Mouse (Mus musculus) kidney, adult 2 months (tissue): Measurements from ENCODE around the gene Hoxb8. TPM values are rescaled to one million over a fixed set of nuclear protein-coding genes. Genes with fewer than 3 reads are reported as not detected.
A peak's percentile ranks its signal among the peaks of the same experiment; 100 is the strongest.

ENCODE experiments used
- DNase-seq: peaks from one replicate; pipeline ENCODE4 v3.0.0; 2021
- H3K27ac ChIP-seq: fragments of 200-500 bp; 2 replicates; pipeline ENCODE4 v1.5.1; 2012; ENCODE audit warnings: low read depth, low read length, control low read depth, inconsistent platforms; ENCODE audit not compliant: insufficient read depth
- H3K27me3 ChIP-seq: fragments of 200-500 bp; replicated peaks from 2 replicates; pipeline ENCODE4 v1.6.1; 2012; ENCODE audit warnings: mild to moderate bottlenecking, moderate library complexity, low read length, inconsistent platforms; ENCODE audit not compliant: control insufficient read depth, insufficient read depth
- H3K36me3 ChIP-seq: fragments of 200-500 bp; 2 replicates; pipeline ENCODE4 v1.6.1; 2012; ENCODE audit warnings: mild to moderate bottlenecking, moderate library complexity, low read length, inconsistent platforms; ENCODE audit not compliant: control insufficient read depth, insufficient read depth
- H3K4me1 ChIP-seq: fragments of 200-500 bp; 2 replicates; pipeline ENCODE4 v1.6.1; 2011; ENCODE audit warnings: low read length; ENCODE audit not compliant: control insufficient read depth, insufficient read depth
- H3K4me3 ChIP-seq: fragments of 200-500 bp; 2 replicates; pipeline ENCODE4 v1.5.1; 2011; ENCODE audit warnings: mild to moderate bottlenecking, low read depth, low read length, control low read depth; ENCODE audit not compliant: insufficient read depth
- CTCF ChIP-seq: fragments of 200-500 bp; conservative IDR thresholded peaks from 2 replicates; pipeline ENCODE4 v1.5.1; 2011; ENCODE audit warnings: low read depth, mild to moderate bottlenecking, control low read depth, low read length, moderate library complexity, mixed read lengths; ENCODE audit not compliant: insufficient read depth, insufficient read length
- POLR2A ChIP-seq: fragments of 200-500 bp; IDR thresholded peaks from one replicate; pipeline ENCODE4 v1.6.1; 2011; ENCODE audit warnings: low read depth, low read length, control low read depth
- WGBS: fragments of 180-500 bp; shearing (Covaris S2); methylation state at CpG from one replicate; pipeline ENCODE4 v1.1.7; 2018; 5-methylcytosine and 5-hydroxymethylcytosine counted together
- polyA plus RNA-seq: library from polyadenylated mRNA; depleted of rRNA; stranded (reverse); fragments of >200 nt; gene quantifications from 2 replicates; pipeline ENCODE4 v1.2.3, GENCODE M21; 2012

Hoxb8 gene
- polyA plus RNA-seq, 1 experiment = 51.7 TPM

- Histone ChIP-seq H3K27me3 (no peaks in the 10 kb centered on the region), H3K36me3 (no peaks in the 10 kb centered on the region), H3K4me3 (peak overlapping the region; percentile 79), H3K4me1 (peaks cover 9% of the 10 kb centered on the region; the same call in 1 of the 2 replicates), H3K27ac (peak overlapping the region; percentile 99)
- no peak for TF ChIP-seq POLR2A
- no peak for TF ChIP-seq CTCF
- WGBS = under 1% methylated on average over 46 of the region's 49 CpGs
- peak; percentile 53 for DNase-seq
Measured at GRCm38 (mm10) chr11:96282795-96283430, 1.2 kb downstream of the Hoxb8 start.

- DNase-seq = peak; percentile 77
- H3K4me3 ChIP-seq = peak overlapping the region; percentile 79
- TF ChIP-seq CTCF = no peak
- no peak for TF ChIP-seq POLR2A
- no peaks in the 10 kb centered on the region for H3K27me3 ChIP-seq
- WGBS = under 1% methylated on average over 49 of the region's 49 CpGs
- peak overlapping the region; percentile 100 for H3K27ac ChIP-seq
- peaks cover 17% of the 10 kb centered on the region; the same call in 1 of the 2 replicates for H3K4me1 ChIP-seq
- no peaks in the 10 kb centered on the region for H3K36me3 ChIP-seq
Measured at GRCm38 (mm10) chr11:96284041-96284749, 2.5 kb downstream of the Hoxb8 start.

GRCm38 (mm10) chr11:96284774-96285734, 3.3 kb downstream of the Hoxb8 start:
- TF ChIP-seq CTCF (no peak), POLR2A (peak; percentile 64)
- under 1% methylated on average over 36 of the region's 37 CpGs for WGBS

GRCm38 (mm10) chr11:96285771-96286738, 4.3 kb downstream of the Hoxb8 start, which contains the start of gene Hoxb7:
Gene Hoxb7, plus strand, starts transcription at chr11:96286623.
- peak within 1 kb of the TSS; percentile 76 for H3K4me3 ChIP-seq
- H3K36me3 ChIP-seq = no peaks in the 10 kb centered on the region
- H3K27ac ChIP-seq = peak within 1 kb of the TSS; percentile 91
- peaks cover 12% of the 10 kb centered on the region; the same call in 1 of the 2 replicates for H3K4me1 ChIP-seq
- WGBS = under 1% methylated on average over 43 of the region's 43 CpGs
- H3K27me3 ChIP-seq = no peaks in the 10 kb centered on the region
- TF ChIP-seq CTCF (no peak), POLR2A (peak; percentile 67)
- DNase-seq = peak; percentile 93

More at GRCm38 (mm10) chr11:96284774-96285734, 3.3 kb downstream of the Hoxb8 start:
- no peaks in the 10 kb centered on the region for H3K36me3 ChIP-seq
- peak; percentile 85 for DNase-seq
- peaks cover 17% of the 10 kb centered on the region; the same call in 1 of the 2 replicates for H3K4me1 ChIP-seq
- H3K27ac ChIP-seq = peak overlapping the region; percentile 100
- no peaks in the 10 kb centered on the region for H3K27me3 ChIP-seq
- peak overlapping the region; percentile 79 for H3K4me3 ChIP-seq

GRCm38 (mm10) chr11:96286739-96287385, 5.2 kb downstream of the Hoxb8 start:
- Histone ChIP-seq H3K4me1 (peaks cover 14% of the 10 kb centered on the region; the same call in 1 of the 2 replicates), H3K27me3 (no peaks in the 10 kb centered on the region), H3K4me3 (peak overlapping the region; percentile 76), H3K27ac (peak overlapping the region; percentile 91), H3K36me3 (no peaks in the 10 kb centered on the region)
- under 1% methylated on average over 55 of the region's 55 CpGs for WGBS
- TF ChIP-seq POLR2A (peak; percentile 25), CTCF (no peak)
- peak; percentile 85 for DNase-seq

GRCm38 (mm10) chr11:96287411-96287810, 5.7 kb downstream of the Hoxb8 start:
- WGBS = 10% methylated on average over 9 of the region's 9 CpGs
- TF ChIP-seq CTCF (no peak), POLR2A (no peak)
- H3K4me1 ChIP-seq = peaks cover 15% of the 10 kb centered on the region; the same call in 1 of the 2 replicates
- H3K27me3 ChIP-seq = no peaks in the 10 kb centered on the region
- H3K27ac ChIP-seq = peak overlapping the region; percentile 91
- peak overlapping the region; percentile 76 for H3K4me3 ChIP-seq
- H3K36me3 ChIP-seq = no peaks in the 10 kb centered on the region
- no peak for DNase-seq
